Mouse (Mus musculus) E14TG2a.4 (cell line): ENCODE results near the gene Tpbgl.

Experiments used
- H3K27me3 ChIP-seq: 2 replicates; pipeline ENCODE4 v1.6.1; 2014; ENCODE audit warnings: low read length, control low read depth; ENCODE audit not compliant: insufficient read depth
- H3K36me3 ChIP-seq: 2 replicates; pipeline ENCODE4 v1.6.1; 2014; ENCODE audit warnings: low read length, control low read depth; ENCODE audit not compliant: insufficient read depth
- H3K4me1 ChIP-seq: replicated peaks from 2 replicates; pipeline ENCODE4 v1.6.1; 2014; ENCODE audit warnings: low read depth, low read length, control low read depth
- H3K4me3 ChIP-seq: replicated peaks from 2 replicates; pipeline ENCODE4 v1.5.1; 2014; ENCODE audit warnings: mild to moderate bottlenecking, low read length
- H3K9me3 ChIP-seq: 2 replicates; pipeline ENCODE4 v1.6.1; 2014; ENCODE audit warnings: low read length, control low read depth
- CTCF ChIP-seq: conservative IDR thresholded peaks from 2 replicates; pipeline ENCODE4 v1.5.1; 2014; ENCODE audit warnings: low read length
- NANOG ChIP-seq: IDR thresholded peaks from 2 replicates; pipeline ENCODE4 v1.6.1; 2014; ENCODE audit warnings: borderline replicate concordance, low read length, mixed read lengths
- POU5F1 ChIP-seq: IDR thresholded peaks from 2 replicates; pipeline ENCODE4 v1.6.1; 2014; ENCODE audit warnings: low read length, borderline replicate concordance

Tpbgl gene

GRCm38 (mm10) chr7:99598722-99599121 lies 28.2 kb downstream of the Tpbgl start:
- no peak overlapping the region for H3K4me3 ChIP-seq
- TF ChIP-seq CTCF (peak; percentile 38), POU5F1 (no peak)
- peaks cover 11% of the 10 kb centered on the region for H3K4me1 ChIP-seq
- no peaks in the 10 kb centered on the region for H3K9me3 ChIP-seq
- no peaks in the 10 kb centered on the region; the same call in 1 of the 2 replicates for H3K27me3 ChIP-seq
- H3K36me3 ChIP-seq: peaks cover 23% of the 10 kb centered on the region; the same call in 1 of the 2 replicates

GRCm38 (mm10) chr7:99593868-99594803 lies 32.8 kb downstream of the Tpbgl start:
- no peaks in the 10 kb centered on the region for H3K27me3 ChIP-seq
- no peak for TF ChIP-seq NANOG
- TF ChIP-seq POU5F1: no peak
- no peak for TF ChIP-seq CTCF
- no peak overlapping the region for H3K4me3 ChIP-seq
- peaks cover under 1% of the 10 kb centered on the region; the same call in 1 of the 2 replicates for H3K4me1 ChIP-seq
- H3K36me3 ChIP-seq: peaks cover 25% of the 10 kb centered on the region; the same call in 1 of the 2 replicates
- H3K9me3 ChIP-seq: no peaks in the 10 kb centered on the region

- TF ChIP-seq CTCF: no peak
- no peak for TF ChIP-seq NANOG
- no peak for TF ChIP-seq POU5F1
- Histone ChIP-seq H3K9me3 (no peaks in the 10 kb centered on the region), H3K36me3 (peaks cover 25% of the 10 kb centered on the region; the same call in 1 of the 2 replicates), H3K4me3 (no peak overlapping the region), H3K27me3 (no peaks in the 10 kb centered on the region), H3K4me1 (no peaks in the 10 kb centered on the region)
Measured at GRCm38 (mm10) chr7:99592669-99593068, 34.2 kb downstream of the Tpbgl start.

GRCm38 (mm10) chr7:99590646-99591045 lies 36.3 kb downstream of the Tpbgl start:
- Histone ChIP-seq H3K4me1 (no peaks in the 10 kb centered on the region), H3K9me3 (no peaks in the 10 kb centered on the region), H3K4me3 (no peak overlapping the region), H3K27me3 (no peaks in the 10 kb centered on the region), H3K36me3 (peaks cover 18% of the 10 kb centered on the region; the same call in 1 of the 2 replicates)
- TF ChIP-seq NANOG (no peak), CTCF (no peak), POU5F1 (no peak)

GRCm38 (mm10) chr7:99590064-99590463 lies 36.8 kb downstream of the Tpbgl start:
- Histone ChIP-seq H3K4me1 (no peaks in the 10 kb centered on the region), H3K4me3 (no peak overlapping the region), H3K36me3 (peaks cover 14% of the 10 kb centered on the region; the same call in 1 of the 2 replicates), H3K27me3 (no peaks in the 10 kb centered on the region), H3K9me3 (no peaks in the 10 kb centered on the region)
- TF ChIP-seq CTCF: peak; percentile 75
- TF ChIP-seq POU5F1: no peak
- no peak for TF ChIP-seq NANOG

- no peak for TF ChIP-seq CTCF
- Histone ChIP-seq H3K4me3 (no peak overlapping the region), H3K9me3 (no peaks in the 10 kb centered on the region), H3K36me3 (no peaks in the 10 kb centered on the region), H3K4me1 (peaks cover under 1% of the 10 kb centered on the region), H3K27me3 (peaks cover 11% of the 10 kb centered on the region)
Measured at GRCm38 (mm10) chr7:99585976-99586375, 40.9 kb downstream of the Tpbgl start.

- no peaks in the 10 kb centered on the region for H3K36me3 ChIP-seq
- H3K4me1 ChIP-seq: peaks cover 20% of the 10 kb centered on the region
- TF ChIP-seq POU5F1 (no peak), NANOG (no peak), CTCF (no peak)
- H3K27me3 ChIP-seq: peaks cover 27% of the 10 kb centered on the region
- no peaks in the 10 kb centered on the region for H3K9me3 ChIP-seq
- no peak overlapping the region for H3K4me3 ChIP-seq
Measured at GRCm38 (mm10) chr7:99583625-99584024, 43.3 kb downstream of the Tpbgl start.

- no peaks in the 10 kb centered on the region for H3K9me3 ChIP-seq
- no peaks in the 10 kb centered on the region for H3K36me3 ChIP-seq
- H3K27me3 ChIP-seq: peaks cover 29% of the 10 kb centered on the region
- TF ChIP-seq POU5F1 (no peak), CTCF (no peak), NANOG (no peak)
- H3K4me3 ChIP-seq: no peak overlapping the region
- H3K4me1 ChIP-seq: peaks cover 20% of the 10 kb centered on the region
Measured at GRCm38 (mm10) chr7:99582867-99583266, 44.0 kb downstream of the Tpbgl start.
